Mouse (Mus musculus) midbrain, embryonic 15.5 days (tissue): ENCODE measurements around the gene Celsr1. TPM values are rescaled to one million over a fixed set of nuclear protein-coding genes. Genes with fewer than 3 reads are reported as not detected.

Experiments
- ATAC-seq: fragments of 200-750 bp; cut with Nextera tagmentation; replicated peaks from 2 replicates; pipeline ENCODE4 v1.8.0; 2017; ENCODE audit warnings: moderate TSS enrichment
- H3K27ac ChIP-seq: fragments of 300-500 bp; sonication (generic); 2 replicates; pipeline ENCODE4 v1.5.1; 2015; ENCODE audit warnings: mild to moderate bottlenecking, inconsistent platforms
- H3K27me3 ChIP-seq: fragments of 300-500 bp; sonication (generic); replicated peaks from 2 replicates; pipeline ENCODE4 v1.6.1; 2015; ENCODE audit warnings: inconsistent platforms
- H3K36me3 ChIP-seq: fragments of 300-500 bp; sonication (generic); replicated peaks from 2 replicates; pipeline ENCODE4 v1.6.1; 2015; ENCODE audit warnings: inconsistent platforms
- H3K4me1 ChIP-seq: fragments of 300-500 bp; sonication (generic); 2 replicates; pipeline ENCODE4 v1.6.1; 2015; ENCODE audit warnings: inconsistent platforms
- H3K4me2 ChIP-seq: fragments of 300-500 bp; sonication (generic); 2 replicates; pipeline ENCODE4 v1.6.1; 2015; ENCODE audit warnings: inconsistent platforms, mild to moderate bottlenecking, moderate library complexity
- H3K4me3 ChIP-seq: fragments of 300-500 bp; sonication (generic); 2 replicates; pipeline ENCODE4 v1.5.1; 2015; ENCODE audit warnings: mild to moderate bottlenecking, inconsistent platforms
- H3K9ac ChIP-seq: fragments of 300-500 bp; sonication (generic); 2 replicates; pipeline ENCODE4 v1.6.1; 2015; ENCODE audit warnings: mild to moderate bottlenecking, inconsistent platforms
- H3K9me3 ChIP-seq: fragments of 300-500 bp; sonication (generic); 2 replicates; pipeline ENCODE4 v1.6.1; 2016; ENCODE audit warnings: inconsistent platforms
- WGBS: fragments of 180-500 bp; shearing (Covaris S2); methylation state at CpG from one replicate; pipeline ENCODE4 v1.1.7; 2015; ENCODE audit warnings: mixed read lengths; 5-methylcytosine and 5-hydroxymethylcytosine counted together
- polyA plus RNA-seq: library from polyadenylated mRNA; unstranded; fragments of >200 nt; fragmentation: Nextera tagmentation; extraction: Ambion mirVana; gene quantifications from 2 replicates; pipeline ENCODE4 v1.2.1, GENCODE M21; 2015

Gene Celsr1
- 1.6 and 2.2 TPM in 2 replicates for polyA plus RNA-seq

GRCm38 (mm10) chr15:86033191-86033841 is at the start of gene Celsr1:
TSS of gene Celsr1 (minus strand) at chr15:86033777.
- H3K9me3 ChIP-seq: no peaks in the 10 kb centered on the region
- peak within 1 kb of the TSS; percentile 42 for H3K4me3 ChIP-seq
- H3K9ac ChIP-seq: peak within 1 kb of the TSS; percentile 31
- H3K27me3 ChIP-seq: peaks cover 36% of the 10 kb centered on the region
- under 1% methylated on average over 71 of the region's 80 CpGs for WGBS
- ATAC-seq: peak; percentile 43
- peak within 1 kb of the TSS; percentile 67 for H3K4me2 ChIP-seq
- H3K27ac ChIP-seq: peak within 1 kb of the TSS; percentile 53
- no peaks in the 10 kb centered on the region for H3K36me3 ChIP-seq
- peaks cover 25% of the 10 kb centered on the region for H3K4me1 ChIP-seq

DNA sequence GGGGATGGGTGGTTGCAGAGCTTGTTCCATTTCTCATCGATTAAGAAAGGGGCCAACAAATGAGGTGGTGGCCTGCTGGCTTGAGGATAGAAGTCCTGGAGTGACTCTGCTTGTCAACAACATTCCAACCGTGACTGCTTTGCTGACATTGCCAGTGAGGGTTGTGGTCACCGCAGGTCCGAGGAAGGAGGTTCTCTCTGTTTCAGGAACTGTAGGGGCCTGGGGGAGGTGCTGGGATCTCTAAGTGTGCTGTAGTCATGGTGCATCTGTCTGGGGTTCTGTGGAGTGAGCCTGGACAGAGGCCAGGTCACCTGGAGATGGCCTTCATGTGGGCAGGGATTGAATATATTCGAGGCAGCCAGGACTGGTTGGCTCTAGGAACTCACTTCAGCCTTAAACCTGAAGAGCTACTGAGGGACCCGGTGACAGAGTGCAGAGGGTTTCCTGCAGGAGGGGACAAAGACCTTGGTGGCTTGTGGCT is 49.7 kb upstream of the Celsr1 start:
- Histone ChIP-seq H3K27ac (no peak overlapping the region), H3K27me3 (no peaks in the 10 kb centered on the region), H3K36me3 (no peaks in the 10 kb centered on the region), H3K4me2 (no peak overlapping the region), H3K4me1 (peaks cover 74% of the 10 kb centered on the region), H3K9me3 (no peaks in the 10 kb centered on the region), H3K4me3 (no peak overlapping the region), H3K9ac (no peak overlapping the region)
- 40% methylated on average over 6 of the region's 6 CpGs for WGBS
- ATAC-seq: no peak

GRCm38 (mm10) chr15:86082551-86082961 is 49.0 kb upstream of the Celsr1 start:
- H3K9me3 ChIP-seq: no peaks in the 10 kb centered on the region
- H3K27ac ChIP-seq: no peak overlapping the region
- no peaks in the 10 kb centered on the region for H3K27me3 ChIP-seq
- H3K4me3 ChIP-seq: no peak overlapping the region
- peaks cover 67% of the 10 kb centered on the region for H3K4me1 ChIP-seq
- no peak for ATAC-seq
- H3K36me3 ChIP-seq: no peaks in the 10 kb centered on the region
- WGBS: 76% methylated on average over 11 of the region's 11 CpGs
- H3K4me2 ChIP-seq: no peak overlapping the region
- H3K9ac ChIP-seq: no peak overlapping the region

GRCm38 (mm10) chr15:86081654-86082053 is 48.1 kb upstream of the Celsr1 start:
- H3K27ac ChIP-seq: no peak overlapping the region
- no peak overlapping the region for H3K9ac ChIP-seq
- H3K36me3 ChIP-seq: no peaks in the 10 kb centered on the region
- H3K4me1 ChIP-seq: peaks cover 57% of the 10 kb centered on the region
- WGBS: 45% methylated on average over 12 of the region's 12 CpGs
- no peaks in the 10 kb centered on the region for H3K27me3 ChIP-seq
- no peaks in the 10 kb centered on the region for H3K9me3 ChIP-seq
- ATAC-seq: no peak
- no peak overlapping the region for H3K4me2 ChIP-seq
- no peak overlapping the region for H3K4me3 ChIP-seq

- Histone ChIP-seq H3K27me3 (no peaks in the 10 kb centered on the region), H3K9me3 (no peaks in the 10 kb centered on the region), H3K36me3 (no peaks in the 10 kb centered on the region), H3K27ac (no peak overlapping the region), H3K9ac (no peak overlapping the region), H3K4me3 (no peak overlapping the region), H3K4me1 (peaks cover 45% of the 10 kb centered on the region), H3K4me2 (no peak overlapping the region)
- 85% methylated on average over 1 of the region's 1 CpGs for WGBS
- ATAC-seq: no peak
Measured at GRCm38 (mm10) chr15:86080408-86080807, 46.8 kb upstream of the Celsr1 start.

DNA sequence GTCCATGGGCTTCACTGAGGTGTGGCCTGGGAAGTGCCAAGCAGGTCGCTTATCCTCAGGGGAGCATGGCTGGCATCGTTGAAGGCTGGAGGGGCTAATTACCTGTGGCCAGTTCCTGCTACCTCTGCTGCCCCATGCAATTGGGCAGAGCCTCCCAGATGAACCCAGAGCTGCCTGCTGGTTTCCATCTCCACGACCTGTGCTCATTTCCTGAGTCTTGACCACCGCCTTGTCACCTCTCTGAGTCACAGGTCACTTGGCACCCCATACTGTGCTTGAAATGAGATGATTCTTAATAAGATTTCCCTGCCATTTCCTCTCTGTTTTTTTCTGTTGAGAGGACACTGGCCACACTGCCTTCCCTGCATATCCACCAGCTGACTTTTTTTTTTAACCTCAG is 46.3 kb upstream of the Celsr1 start:
- no peak overlapping the region for H3K9ac ChIP-seq
- no peak overlapping the region for H3K4me2 ChIP-seq
- H3K27ac ChIP-seq: no peak overlapping the region
- WGBS: 81% methylated on average over 4 of the region's 4 CpGs
- ATAC-seq: no peak
- H3K36me3 ChIP-seq: no peaks in the 10 kb centered on the region
- H3K27me3 ChIP-seq: no peaks in the 10 kb centered on the region
- H3K9me3 ChIP-seq: no peaks in the 10 kb centered on the region
- peaks cover 40% of the 10 kb centered on the region for H3K4me1 ChIP-seq
- no peak overlapping the region for H3K4me3 ChIP-seq

- H3K9me3 ChIP-seq: no peaks in the 10 kb centered on the region
- no peaks in the 10 kb centered on the region for H3K36me3 ChIP-seq
- no peak overlapping the region for H3K4me3 ChIP-seq
- H3K27me3 ChIP-seq: no peaks in the 10 kb centered on the region
- 67% methylated on average over 5 of the region's 5 CpGs for WGBS
- no peak overlapping the region for H3K9ac ChIP-seq
- ATAC-seq: no peak
- peaks cover 36% of the 10 kb centered on the region for H3K4me1 ChIP-seq
- H3K27ac ChIP-seq: no peak overlapping the region
- H3K4me2 ChIP-seq: no peak overlapping the region
Measured at GRCm38 (mm10) chr15:86079467-86079866, 45.9 kb upstream of the Celsr1 start.

- Histone ChIP-seq H3K27me3 (no peaks in the 10 kb centered on the region), H3K4me3 (no peak overlapping the region), H3K27ac (no peak overlapping the region), H3K9me3 (no peaks in the 10 kb centered on the region), H3K36me3 (no peaks in the 10 kb centered on the region), H3K9ac (no peak overlapping the region), H3K4me2 (no peak overlapping the region), H3K4me1 (peaks cover 29% of the 10 kb centered on the region)
- WGBS: 77% methylated on average over 18 of the region's 18 CpGs
- ATAC-seq: no peak
Measured at GRCm38 (mm10) chr15:86078481-86079216, 45.1 kb upstream of the Celsr1 start.

DNA sequence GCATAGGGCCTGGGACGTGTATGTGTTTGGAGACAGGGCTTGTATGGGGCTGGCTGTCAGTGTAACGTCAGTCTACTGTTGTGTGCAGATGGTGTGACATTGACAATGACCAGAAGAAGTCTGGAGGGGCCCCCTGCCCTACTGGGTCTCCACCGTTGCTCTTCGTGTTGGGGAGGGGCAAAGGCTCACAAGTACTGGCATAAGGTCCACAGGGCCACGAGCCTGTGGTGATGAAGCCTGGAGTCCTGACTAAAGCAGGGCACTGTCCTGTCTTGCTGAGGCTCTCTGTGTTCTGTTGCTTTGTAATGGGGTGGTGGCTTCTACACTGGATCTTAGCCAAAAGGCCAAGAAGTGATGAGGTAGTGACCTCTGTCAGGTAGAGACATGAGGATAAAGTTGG is 44.4 kb upstream of the Celsr1 start:
- Histone ChIP-seq H3K9ac (no peak overlapping the region), H3K27me3 (no peaks in the 10 kb centered on the region), H3K36me3 (no peaks in the 10 kb centered on the region), H3K4me1 (peaks cover 22% of the 10 kb centered on the region), H3K27ac (no peak overlapping the region), H3K9me3 (no peaks in the 10 kb centered on the region), H3K4me3 (no peak overlapping the region), H3K4me2 (no peak overlapping the region)
- WGBS: 85% methylated on average over 5 of the region's 5 CpGs
- ATAC-seq: no peak

- 88% methylated on average over 8 of the region's 8 CpGs for WGBS
- ATAC-seq: no peak
Measured at GRCm38 (mm10) chr15:86076378-86076777, 42.8 kb upstream of the Celsr1 start.

DNA sequence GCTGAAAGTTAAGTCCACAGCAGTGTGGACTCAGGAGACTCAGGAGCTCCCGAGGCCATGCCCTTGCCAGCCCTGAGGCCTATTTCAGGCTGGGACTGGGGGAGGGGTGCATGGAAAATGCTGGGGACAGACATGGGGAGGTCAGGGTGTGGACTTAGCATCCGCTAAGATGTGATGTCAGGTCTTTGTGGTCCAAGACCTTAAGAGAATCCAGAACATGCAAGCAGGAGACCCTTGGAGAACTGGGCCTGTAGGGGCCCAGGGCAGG is 42.4 kb upstream of the Celsr1 start:
- H3K9ac ChIP-seq: no peak overlapping the region
- no peaks in the 10 kb centered on the region for H3K27me3 ChIP-seq
- no peaks in the 10 kb centered on the region for H3K9me3 ChIP-seq
- H3K36me3 ChIP-seq: no peaks in the 10 kb centered on the region
- H3K4me3 ChIP-seq: no peak overlapping the region
- peaks cover 14% of the 10 kb centered on the region for H3K4me1 ChIP-seq
- no peak overlapping the region for H3K4me2 ChIP-seq
- H3K27ac ChIP-seq: no peak overlapping the region
- no peak for ATAC-seq
- 86% methylated on average over 2 of the region's 2 CpGs for WGBS

More at GRCm38 (mm10) chr15:86076378-86076777, 42.8 kb upstream of the Celsr1 start:
- H3K27ac ChIP-seq: no peak overlapping the region
- no peaks in the 10 kb centered on the region for H3K9me3 ChIP-seq
- no peaks in the 10 kb centered on the region for H3K27me3 ChIP-seq
- no peaks in the 10 kb centered on the region for H3K36me3 ChIP-seq
- no peak overlapping the region for H3K9ac ChIP-seq
- peaks cover 14% of the 10 kb centered on the region for H3K4me1 ChIP-seq
- H3K4me3 ChIP-seq: no peak overlapping the region
- H3K4me2 ChIP-seq: no peak overlapping the region

GRCm38 (mm10) chr15:86075305-86076047 is 41.9 kb upstream of the Celsr1 start:
- Histone ChIP-seq H3K9me3 (no peaks in the 10 kb centered on the region), H3K27ac (no peak overlapping the region), H3K36me3 (no peaks in the 10 kb centered on the region), H3K9ac (no peak overlapping the region), H3K4me1 (peaks cover 16% of the 10 kb centered on the region), H3K4me2 (no peak overlapping the region), H3K27me3 (no peaks in the 10 kb centered on the region), H3K4me3 (no peak overlapping the region)
- 94% methylated on average over 20 of the region's 20 CpGs for WGBS
- no peak for ATAC-seq
